Mouse (Mus musculus) hindbrain, embryonic 13.5 days (tissue): ENCODE measurements around the gene Gm20388. TPM values are rescaled to one million over a fixed set of nuclear protein-coding genes. Genes with fewer than 3 reads are reported as not detected.

Source experiments
- ATAC-seq: fragments of 200-750 bp; cut with Nextera tagmentation; 2 replicates; pipeline ENCODE4 v1.8.0; 2017; ENCODE audit warnings: moderate TSS enrichment; ENCODE audit not compliant: low FRiP score
- H3K27ac ChIP-seq: fragments of 300-500 bp; sonication (generic); 2 replicates; pipeline ENCODE4 v1.5.1; 2015; ENCODE audit warnings: inconsistent platforms, mild to moderate bottlenecking, moderate library complexity
- H3K27me3 ChIP-seq: fragments of 300-500 bp; sonication (generic); 2 replicates; pipeline ENCODE4 v1.6.1; 2015; ENCODE audit warnings: mild to moderate bottlenecking, inconsistent platforms
- H3K36me3 ChIP-seq: fragments of 300-500 bp; sonication (generic); 2 replicates; pipeline ENCODE4 v1.6.1; 2015; ENCODE audit warnings: mild to moderate bottlenecking, inconsistent platforms
- H3K4me1 ChIP-seq: fragments of 300-500 bp; sonication (generic); replicated peaks from 2 replicates; pipeline ENCODE4 v1.6.1; 2015; ENCODE audit warnings: inconsistent platforms
- H3K4me2 ChIP-seq: fragments of 300-500 bp; sonication (generic); 2 replicates; pipeline ENCODE4 v1.6.1; 2015; ENCODE audit warnings: inconsistent platforms, mild to moderate bottlenecking, moderate library complexity
- H3K4me3 ChIP-seq: fragments of 300-500 bp; sonication (generic); 2 replicates; pipeline ENCODE4 v1.5.1; 2015; ENCODE audit warnings: mild to moderate bottlenecking, inconsistent platforms
- H3K9ac ChIP-seq: fragments of 300-500 bp; sonication (generic); 2 replicates; pipeline ENCODE4 v1.6.1; 2015; ENCODE audit warnings: mild to moderate bottlenecking, inconsistent platforms
- H3K9me3 ChIP-seq: fragments of 300-500 bp; sonication (generic); 2 replicates; pipeline ENCODE4 v1.6.1; 2016; ENCODE audit warnings: inconsistent platforms
- WGBS: fragments of 180-500 bp; shearing (Covaris S2); methylation state at CpG from one replicate; pipeline ENCODE4 v1.1.7; 2015; 5-methylcytosine and 5-hydroxymethylcytosine counted together
- polyA plus RNA-seq: library from polyadenylated mRNA; unstranded; fragments of >200 nt; fragmentation: Nextera tagmentation; extraction: Ambion mirVana; gene quantifications from 2 replicates; pipeline ENCODE4 v1.2.1, GENCODE M21; 2015

Gm20388 gene
- polyA plus RNA-seq, 1 experiment from 2014 or later, result 1.9 TPM

- Histone ChIP-seq H3K36me3 (no peaks in the 10 kb centered on the region), H3K4me1 (0 out of 2 replicates have a peak, but pooled peaks cover 4% of the 10 kb centered on the region), H3K9ac (no peak overlapping the region), H3K27me3 (peaks cover under 1% of the 10 kb centered on the region; the same call in 1 of the 2 replicates), H3K9me3 (no peaks in the 10 kb centered on the region), H3K4me3 (no peak overlapping the region), H3K4me2 (no peak overlapping the region), H3K27ac (no peak overlapping the region)
- 83% methylated on average over 5 of the region's 5 CpGs for WGBS
- ATAC-seq, result no peak
Measured at GRCm38 (mm10) chr8:122875186-122875585, 2964.5 kb downstream of the Gm20388 start.

GRCm38 (mm10) chr8:122878231-122878630 lies 2967.6 kb downstream of the Gm20388 start:
- H3K4me1 ChIP-seq, result 0 out of 2 replicates have a peak, but pooled peaks cover 4% of the 10 kb centered on the region
- no peak overlapping the region for H3K9ac ChIP-seq
- no peak overlapping the region for H3K4me3 ChIP-seq
- H3K4me2 ChIP-seq, result no peak overlapping the region
- no peaks in the 10 kb centered on the region for H3K9me3 ChIP-seq
- ATAC-seq, result no peak
- WGBS, result 98% methylated on average over 3 of the region's 3 CpGs
- H3K27ac ChIP-seq, result no peak overlapping the region
- peaks cover 21% of the 10 kb centered on the region for H3K36me3 ChIP-seq
- no peaks in the 10 kb centered on the region for H3K27me3 ChIP-seq

- no peaks in the 10 kb centered on the region for H3K27me3 ChIP-seq
- H3K4me3 ChIP-seq, result no peak overlapping the region
- ATAC-seq, result no peak
- H3K27ac ChIP-seq, result no peak overlapping the region
- H3K9ac ChIP-seq, result no peak overlapping the region
- 0 out of 2 replicates have a peak, but pooled peaks cover 4% of the 10 kb centered on the region for H3K4me1 ChIP-seq
- H3K4me2 ChIP-seq, result no peak overlapping the region
- peaks cover 39% of the 10 kb centered on the region for H3K36me3 ChIP-seq
- 35% methylated on average over 3 of the region's 3 CpGs for WGBS
- no peaks in the 10 kb centered on the region for H3K9me3 ChIP-seq
Measured at GRCm38 (mm10) chr8:122880302-122880701, 2969.7 kb downstream of the Gm20388 start.

DNA sequence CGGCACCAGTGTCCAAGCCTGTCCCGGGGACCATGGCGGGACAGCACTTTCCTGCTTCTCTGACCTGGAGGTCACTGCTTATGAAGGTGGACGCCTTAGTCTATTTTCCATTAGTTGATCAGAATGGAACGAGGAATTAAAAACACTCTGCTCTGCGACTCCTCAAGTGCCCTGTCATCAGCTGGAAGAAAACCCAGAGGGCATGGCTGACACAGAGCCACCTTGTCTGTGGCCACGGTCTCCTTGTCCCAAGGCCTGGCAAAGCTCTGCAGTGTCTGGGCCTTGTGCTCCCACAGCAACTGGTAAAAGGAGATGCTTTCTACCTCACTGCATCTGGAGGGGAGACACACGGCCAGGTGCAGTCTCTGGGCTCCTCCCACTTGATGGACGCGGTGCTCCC lies 2973.0 kb downstream of the Gm20388 start:
- WGBS, result 84% methylated on average over 10 of the region's 10 CpGs
- Histone ChIP-seq H3K9ac (no peak overlapping the region), H3K4me1 (0 out of 2 replicates have a peak, but pooled peaks cover 4% of the 10 kb centered on the region), H3K4me3 (no peak overlapping the region), H3K4me2 (no peak overlapping the region), H3K27me3 (no peaks in the 10 kb centered on the region), H3K9me3 (no peaks in the 10 kb centered on the region), H3K27ac (no peak overlapping the region), H3K36me3 (peaks cover 73% of the 10 kb centered on the region)
- ATAC-seq, result no peak

GRCm38 (mm10) chr8:122891440-122891839 lies 2980.8 kb downstream of the Gm20388 start:
- no peak overlapping the region for H3K4me3 ChIP-seq
- H3K9me3 ChIP-seq, result no peaks in the 10 kb centered on the region
- H3K4me1 ChIP-seq, result no peaks in the 10 kb centered on the region
- no peak overlapping the region for H3K27ac ChIP-seq
- no peak for ATAC-seq
- H3K4me2 ChIP-seq, result no peak overlapping the region
- H3K27me3 ChIP-seq, result no peaks in the 10 kb centered on the region
- H3K36me3 ChIP-seq, result peaks cover 98% of the 10 kb centered on the region
- H3K9ac ChIP-seq, result no peak overlapping the region
- 89% methylated on average over 12 of the region's 12 CpGs for WGBS

DNA sequence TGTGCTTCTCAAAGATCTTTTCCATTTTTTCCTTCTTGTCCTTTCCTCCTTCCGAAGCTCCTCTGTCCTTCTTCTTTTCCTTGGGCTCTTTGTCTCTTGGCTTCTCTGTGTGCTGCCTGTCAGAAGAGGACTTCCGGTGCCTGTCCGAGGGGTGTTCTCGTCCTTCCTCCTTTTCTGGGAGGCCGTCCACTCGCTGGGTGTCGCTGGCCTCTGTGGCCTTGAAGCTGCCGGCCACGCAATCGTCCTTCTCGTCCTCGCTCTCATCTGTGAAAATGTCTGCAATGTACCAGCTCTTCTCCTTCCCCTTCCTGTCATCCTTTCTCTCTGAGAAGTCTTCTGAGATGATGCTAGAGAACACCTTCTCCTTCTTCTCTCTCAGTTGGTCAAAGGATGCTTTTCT lies 2982.8 kb downstream of the Gm20388 start:
- WGBS, result 93% methylated on average over 12 of the region's 12 CpGs

DNA sequence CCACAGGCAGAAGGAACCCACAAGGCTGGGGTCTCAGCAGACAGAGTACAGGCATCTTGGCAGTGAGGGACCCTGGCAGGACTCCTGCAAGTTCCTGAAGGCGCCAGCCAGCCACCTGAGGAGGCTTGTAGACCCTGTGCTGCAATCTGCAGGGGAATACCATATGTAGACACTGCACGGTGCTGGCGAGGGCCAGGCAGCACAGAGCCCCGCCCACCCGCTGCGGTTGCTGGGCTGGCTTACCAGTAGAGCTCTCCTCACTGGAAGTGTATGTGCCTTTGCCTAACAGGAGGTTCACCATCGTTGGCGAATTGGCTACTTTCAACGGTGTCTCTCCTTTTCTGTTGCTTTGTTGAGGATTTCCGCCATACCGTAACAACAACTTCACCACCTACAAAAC lies 2985.7 kb downstream of the Gm20388 start:
- no peaks in the 10 kb centered on the region for H3K4me1 ChIP-seq
- WGBS, result 95% methylated on average over 11 of the region's 11 CpGs
- no peak overlapping the region for H3K4me3 ChIP-seq
- H3K9me3 ChIP-seq, result no peaks in the 10 kb centered on the region
- ATAC-seq, result no peak
- H3K27me3 ChIP-seq, result no peaks in the 10 kb centered on the region
- H3K27ac ChIP-seq, result no peak overlapping the region
- peaks cover 89% of the 10 kb centered on the region for H3K36me3 ChIP-seq
- H3K9ac ChIP-seq, result no peak overlapping the region
- no peak overlapping the region for H3K4me2 ChIP-seq

More for the DNA sequence above, 2982.8 kb downstream of the Gm20388 start:
- no peak for ATAC-seq
- Histone ChIP-seq H3K27me3 (no peaks in the 10 kb centered on the region), H3K9ac (no peak overlapping the region), H3K4me1 (no peaks in the 10 kb centered on the region), H3K36me3 (peaks cover 98% of the 10 kb centered on the region), H3K4me2 (no peak overlapping the region), H3K9me3 (no peaks in the 10 kb centered on the region), H3K27ac (no peak overlapping the region), H3K4me3 (no peak overlapping the region)

- 95% methylated on average over 8 of the region's 8 CpGs for WGBS
- Histone ChIP-seq H3K4me1 (no peaks in the 10 kb centered on the region), H3K9me3 (no peaks in the 10 kb centered on the region), H3K9ac (no peak overlapping the region), H3K27ac (no peak overlapping the region), H3K4me2 (no peak overlapping the region), H3K36me3 (peaks cover 80% of the 10 kb centered on the region), H3K27me3 (no peaks in the 10 kb centered on the region), H3K4me3 (no peak overlapping the region)
- no peak for ATAC-seq
Measured at GRCm38 (mm10) chr8:122897200-122897599, 2986.6 kb downstream of the Gm20388 start.

DNA sequence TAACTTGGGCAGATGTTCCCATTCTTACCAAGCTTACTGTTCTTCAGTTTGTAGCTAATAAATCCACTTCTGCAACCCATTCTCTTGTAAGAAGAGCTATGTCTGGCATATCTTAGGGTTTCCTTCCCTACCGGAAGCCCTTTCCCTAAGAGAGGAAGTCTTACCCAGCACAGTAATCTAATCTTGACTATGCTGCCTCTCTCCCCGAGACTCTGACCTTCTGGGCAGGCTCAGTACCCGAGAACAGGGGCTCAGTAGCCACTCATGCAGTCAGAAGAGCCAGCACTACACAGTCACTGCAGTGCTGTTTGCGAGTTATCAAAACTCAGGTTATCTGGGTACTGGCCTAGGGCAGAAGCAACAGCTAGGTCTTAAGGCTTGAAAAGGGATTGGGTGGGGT lies 2987.4 kb downstream of the Gm20388 start:
- ATAC-seq, result no peak
- H3K4me1 ChIP-seq, result no peaks in the 10 kb centered on the region
- H3K36me3 ChIP-seq, result peaks cover 72% of the 10 kb centered on the region
- H3K27ac ChIP-seq, result no peak overlapping the region
- H3K4me3 ChIP-seq, result no peak overlapping the region
- H3K9ac ChIP-seq, result no peak overlapping the region
- 90% methylated on average over 4 of the region's 4 CpGs for WGBS
- H3K9me3 ChIP-seq, result no peaks in the 10 kb centered on the region
- H3K4me2 ChIP-seq, result no peak overlapping the region
- no peaks in the 10 kb centered on the region for H3K27me3 ChIP-seq

GRCm38 (mm10) chr8:122898473-122898872 lies 2987.8 kb downstream of the Gm20388 start:
- peaks cover 68% of the 10 kb centered on the region for H3K36me3 ChIP-seq
- 94% methylated on average over 12 of the region's 12 CpGs for WGBS

DNA sequence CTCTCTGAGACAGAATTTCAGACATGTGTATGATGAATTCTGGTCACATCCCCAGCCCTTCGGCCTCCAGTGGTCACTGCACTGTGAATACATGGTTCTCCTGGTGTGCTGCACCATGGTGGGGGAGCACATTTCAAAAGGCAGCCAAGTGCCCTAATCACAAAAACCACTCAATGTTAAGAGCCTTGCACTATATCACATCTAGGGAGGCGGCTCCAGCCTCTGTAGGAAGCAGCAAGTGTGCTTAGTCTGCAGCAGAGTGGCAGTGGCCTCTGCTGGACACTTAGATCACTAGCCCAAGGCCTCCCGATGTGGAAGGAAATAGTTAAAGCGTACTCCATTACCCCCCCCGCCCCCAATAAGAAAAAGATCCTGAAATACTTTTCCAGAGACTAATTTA lies 2988.4 kb downstream of the Gm20388 start:
- H3K4me3 ChIP-seq, result no peak overlapping the region
- no peaks in the 10 kb centered on the region for H3K4me1 ChIP-seq
- no peak overlapping the region for H3K4me2 ChIP-seq
- no peak for ATAC-seq
- H3K9me3 ChIP-seq, result no peaks in the 10 kb centered on the region
- H3K9ac ChIP-seq, result no peak overlapping the region
- no peak overlapping the region for H3K27ac ChIP-seq
- 81% methylated on average over 5 of the region's 5 CpGs for WGBS
- H3K36me3 ChIP-seq, result peaks cover 61% of the 10 kb centered on the region
- no peaks in the 10 kb centered on the region for H3K27me3 ChIP-seq

More at GRCm38 (mm10) chr8:122898473-122898872, 2987.8 kb downstream of the Gm20388 start:
- Histone ChIP-seq H3K4me2 (no peak overlapping the region), H3K9me3 (no peaks in the 10 kb centered on the region), H3K4me3 (no peak overlapping the region), H3K4me1 (no peaks in the 10 kb centered on the region), H3K27ac (no peak overlapping the region), H3K27me3 (no peaks in the 10 kb centered on the region), H3K9ac (no peak overlapping the region)
- ATAC-seq, result no peak

GRCm38 (mm10) chr8:122901476-122901875 lies 2990.8 kb downstream of the Gm20388 start:
- no peak overlapping the region for H3K4me3 ChIP-seq
- WGBS, result 93% methylated on average over 7 of the region's 7 CpGs

GRCm38 (mm10) chr8:122901892-122902515 lies 2991.4 kb downstream of the Gm20388 start:
- no peak overlapping the region for H3K9ac ChIP-seq
- no peaks in the 10 kb centered on the region for H3K9me3 ChIP-seq
- WGBS, result 85% methylated on average over 8 of the region's 8 CpGs
- H3K4me1 ChIP-seq, result peaks cover 6% of the 10 kb centered on the region
- no peak for ATAC-seq
- no peak overlapping the region for H3K27ac ChIP-seq
- H3K36me3 ChIP-seq, result peaks cover 32% of the 10 kb centered on the region
- H3K4me2 ChIP-seq, result no peak overlapping the region
- H3K27me3 ChIP-seq, result no peaks in the 10 kb centered on the region
- no peak overlapping the region for H3K4me3 ChIP-seq

More at GRCm38 (mm10) chr8:122901476-122901875, 2990.8 kb downstream of the Gm20388 start:
- Histone ChIP-seq H3K36me3 (peaks cover 37% of the 10 kb centered on the region), H3K27ac (no peak overlapping the region), H3K27me3 (no peaks in the 10 kb centered on the region), H3K4me1 (peaks cover 5% of the 10 kb centered on the region), H3K4me2 (no peak overlapping the region), H3K9ac (no peak overlapping the region), H3K9me3 (no peaks in the 10 kb centered on the region)
- ATAC-seq, result no peak
